Mouse (Mus musculus) frontal cortex, postnatal 36 days (tissue): Measurements from ENCODE around the gene Tpd52l2.
"Not testable (repeated sequence)": the region's sequence is repeated elsewhere in the genome, so short reads cannot be mapped to it uniquely, and the experiment has no call there.

Source experiments
- DNase-seq, 2 experiments: peaks; one replicate each; pipeline ENCODE4 v3.0.0; 2022; ENCODE audit warnings: low spot score in 2 of 2

Gene Tpd52l2

DNA sequence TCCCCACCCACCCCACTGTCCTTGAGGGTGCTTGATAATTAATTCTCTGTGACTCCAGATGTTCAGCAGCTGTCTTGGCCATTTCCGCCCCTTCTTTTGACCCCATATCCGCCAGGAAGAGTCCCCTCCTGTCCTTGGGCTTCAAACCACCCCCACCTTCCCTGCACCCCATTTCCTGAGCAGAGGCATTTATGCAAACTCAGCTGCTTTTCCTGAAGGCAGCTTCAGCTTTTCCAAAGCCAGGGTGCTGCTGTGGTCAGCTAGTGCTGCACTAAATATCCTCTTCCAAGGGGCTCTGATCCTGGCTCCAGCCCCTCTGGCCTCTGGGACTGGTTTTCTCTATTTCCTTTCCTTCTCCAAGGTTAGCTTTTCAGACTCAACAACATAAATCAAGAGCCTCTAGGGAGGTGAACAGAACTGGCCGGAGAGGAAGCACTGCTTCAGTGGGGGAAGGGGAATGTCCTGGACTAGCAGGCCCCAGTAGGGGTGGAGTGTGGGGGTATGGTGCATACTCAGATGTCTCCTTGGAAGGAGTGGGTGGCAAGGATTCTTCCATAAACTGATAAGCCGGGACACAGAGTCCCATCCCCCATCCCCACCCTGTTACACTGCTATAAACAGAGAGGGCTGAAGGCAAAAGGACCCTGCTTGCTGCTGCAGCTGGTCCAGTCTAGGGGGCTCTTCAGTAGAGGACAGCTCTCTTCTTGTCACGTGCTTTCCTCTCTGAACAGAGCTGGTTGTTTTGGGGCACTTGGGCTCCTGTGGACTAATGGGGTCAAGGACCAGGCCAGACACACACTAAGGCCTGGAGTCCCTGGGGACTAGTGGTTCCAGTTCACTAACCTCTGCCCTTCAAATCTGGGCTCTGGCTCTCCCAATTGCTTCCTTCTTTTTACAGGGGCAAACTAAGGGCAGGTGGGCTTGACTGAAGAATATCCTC, 9.3 kb upstream of the Tpd52l2 start:
- DNase-seq: no peak

DNA sequence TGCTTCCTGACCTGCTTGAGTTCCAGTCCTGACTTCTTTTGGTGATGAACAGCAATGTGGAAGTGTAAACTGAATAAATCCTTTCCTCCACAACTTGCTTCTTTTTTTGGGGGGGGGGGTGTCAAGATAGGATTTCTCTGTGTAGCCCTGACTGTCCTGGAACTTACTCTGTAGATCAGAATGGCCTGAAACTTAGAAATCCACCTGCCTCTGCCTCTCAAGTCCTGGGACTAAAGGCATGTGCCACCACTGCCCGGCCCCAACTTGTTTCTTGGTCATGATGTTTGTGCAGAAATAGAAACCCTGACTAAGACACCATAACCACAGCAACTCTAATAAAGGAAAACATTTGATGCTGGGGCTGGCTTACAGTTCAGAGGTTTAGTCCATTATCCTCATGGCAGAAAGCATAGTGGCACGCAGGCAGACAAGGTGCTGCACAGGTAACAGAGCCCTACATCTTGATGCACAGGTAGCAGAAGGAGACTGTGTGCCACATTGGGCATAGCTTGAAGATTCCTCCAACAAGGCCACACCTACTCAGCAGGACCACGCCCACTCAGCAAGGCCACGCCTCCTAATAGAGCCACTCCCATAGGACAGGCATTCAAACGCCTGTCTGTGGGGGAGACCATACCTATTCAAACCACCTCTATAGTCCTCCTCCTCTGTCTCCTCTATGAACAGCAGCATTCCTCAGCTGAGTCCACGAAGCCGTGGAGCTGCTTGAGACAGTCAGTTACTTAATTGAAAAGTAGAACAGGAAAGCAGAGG, 5.3 kb upstream of the Tpd52l2 start:
- no peak for DNase-seq

DNA sequence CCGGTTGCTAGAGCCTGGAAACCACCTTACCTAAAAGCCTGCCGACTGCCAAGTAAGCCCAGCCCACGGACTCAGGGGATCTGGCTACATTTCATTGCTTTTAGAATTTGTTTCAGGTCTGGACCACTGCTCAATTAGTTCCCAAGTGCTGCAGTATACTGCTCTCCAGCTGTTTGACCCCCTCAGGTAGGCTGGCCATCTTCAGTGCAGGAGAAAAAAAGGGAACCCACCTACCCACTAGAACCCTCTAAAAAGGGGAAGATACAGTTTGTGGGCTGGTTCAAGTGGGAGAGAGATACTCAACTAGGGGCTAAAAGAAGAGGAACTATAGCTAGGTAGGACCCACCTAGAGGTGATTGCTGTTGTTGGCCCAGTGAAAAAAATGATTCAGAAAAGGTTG, 4.7 kb upstream of the Tpd52l2 start:
- DNase-seq: no peak

DNA sequence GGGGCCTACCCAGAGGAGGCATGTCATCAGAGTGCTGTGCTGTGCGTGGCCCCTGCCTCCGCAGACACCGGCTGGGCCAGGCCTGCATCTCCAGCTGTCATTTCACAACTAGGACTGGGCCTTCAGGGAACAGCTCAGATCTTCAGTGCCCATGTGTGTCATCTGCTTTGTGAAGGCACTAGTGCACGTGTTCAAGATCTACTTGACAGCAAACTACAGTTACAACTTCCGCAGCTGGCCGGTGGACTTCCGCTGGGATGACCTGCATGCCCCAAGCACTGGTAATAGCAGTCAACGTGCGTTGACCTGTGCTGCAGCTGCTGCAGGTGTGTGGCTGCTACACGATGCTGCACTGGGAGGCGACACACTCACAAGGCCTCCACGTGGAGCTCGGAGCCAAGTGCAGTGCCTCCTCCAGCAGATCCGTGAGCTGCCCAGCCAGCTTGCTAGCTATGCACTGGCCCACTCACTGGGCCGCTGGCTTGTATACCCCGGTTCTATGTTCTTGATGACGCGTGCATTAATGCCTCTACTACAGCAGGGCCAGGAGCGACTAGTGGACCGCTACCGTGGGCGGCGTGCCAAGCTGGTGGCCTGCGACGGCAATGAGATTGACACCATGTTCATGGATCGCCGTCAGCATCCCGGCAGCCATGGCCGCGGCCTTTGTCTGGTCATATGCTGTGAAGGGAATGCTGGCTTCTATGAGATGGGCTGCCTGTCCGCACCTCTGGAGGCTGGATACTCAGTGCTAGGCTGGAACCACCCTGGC, 3.6 kb upstream of the Tpd52l2 start, which contains the start of gene Abhd16b:
Abhd16b (plus strand) TSS at position 51 of the 772 bp plus-strand sequence.
- DNase-seq: no peak

DNA sequence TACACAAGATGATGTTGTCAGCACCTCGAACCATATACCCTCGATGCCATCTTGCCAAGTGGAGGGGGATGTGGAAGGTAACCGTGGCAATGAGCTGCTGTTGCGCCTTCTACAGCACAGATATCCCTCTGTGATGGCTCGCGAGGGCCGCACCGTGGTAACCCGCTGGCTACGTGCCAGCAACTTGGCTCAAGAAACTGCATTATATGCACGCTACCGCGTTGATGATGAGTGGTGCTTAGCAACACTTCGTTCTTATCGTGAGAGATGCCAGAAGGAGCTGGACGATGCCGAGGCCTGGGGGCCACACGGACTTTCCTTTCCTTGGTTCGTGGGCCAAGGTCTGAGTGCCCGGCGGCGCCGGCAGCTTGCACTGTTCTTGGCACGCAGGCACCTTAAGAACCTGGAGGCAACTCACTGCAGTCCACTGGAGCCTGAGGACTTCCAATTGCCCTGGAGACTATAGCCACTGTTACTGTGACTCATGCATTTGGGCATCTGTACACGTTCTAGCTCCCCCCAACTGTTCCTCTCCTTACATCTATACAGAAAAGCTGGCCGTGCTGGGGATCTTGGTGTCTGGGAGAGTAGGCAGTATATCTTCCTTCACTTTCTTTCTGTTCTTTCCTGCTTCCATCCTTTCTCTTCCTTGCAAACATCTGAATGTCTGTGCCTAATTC, 2.5 kb upstream of the Tpd52l2 start:
- DNase-seq: no peak

DNA sequence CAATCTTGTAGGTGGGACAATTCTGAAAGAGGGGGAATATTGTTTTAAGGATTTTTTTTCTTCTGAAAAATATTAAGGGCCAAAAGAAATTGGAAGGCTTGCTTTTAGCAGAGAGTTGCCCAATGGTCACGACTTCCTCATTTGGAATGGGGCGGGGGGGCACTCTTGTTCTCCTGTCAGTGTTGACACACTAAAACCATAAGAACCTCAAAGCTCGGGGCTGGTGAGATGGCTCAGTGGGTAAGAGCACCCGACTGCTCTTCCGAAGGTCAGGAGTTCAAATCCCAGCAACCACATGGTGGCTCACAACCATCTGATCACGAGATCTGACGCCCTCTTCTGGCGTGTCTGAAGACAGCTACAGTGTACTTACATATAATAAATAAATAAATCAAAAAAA, 1.1 kb upstream of the Tpd52l2 start:
- not testable (repeated sequence) for DNase-seq

DNA sequence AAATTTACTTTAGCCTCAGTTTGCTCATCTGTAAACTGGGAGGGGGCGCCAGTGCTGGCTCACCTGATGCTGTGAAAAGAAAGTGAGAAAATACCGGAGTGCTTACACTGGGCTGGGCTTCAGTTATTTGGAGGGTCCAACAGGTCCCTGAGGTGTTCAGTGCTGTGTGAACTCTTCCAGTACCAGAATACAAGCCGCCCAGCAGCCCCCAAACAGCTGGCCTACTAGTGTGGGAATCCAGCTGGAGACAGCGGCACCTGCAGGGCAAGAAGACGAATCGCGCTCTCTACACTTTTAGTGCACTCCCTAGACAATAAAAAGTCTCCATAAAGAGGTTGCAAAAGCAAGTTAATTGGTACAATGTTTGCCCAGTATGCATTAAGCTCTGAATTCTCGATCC, 661 bp upstream of the Tpd52l2 start:
- DNase-seq: peak; percentile 38 to 40

DNA sequence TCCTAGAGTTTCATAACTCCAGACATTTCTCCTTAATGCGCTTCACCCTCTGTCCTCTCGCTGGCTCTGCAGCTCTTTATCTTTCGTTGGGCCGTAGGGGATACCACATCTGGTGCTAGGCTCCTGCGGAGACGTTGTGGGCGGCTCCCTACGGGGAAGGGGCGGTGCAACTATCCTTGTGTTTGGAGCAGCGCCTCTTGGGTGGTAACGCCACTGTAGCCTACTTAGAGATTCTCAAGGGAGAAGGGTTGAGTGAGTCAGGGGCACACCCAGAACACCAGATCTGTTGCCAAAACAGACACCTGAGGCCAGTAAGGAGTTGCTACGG, 570 bp downstream of the Tpd52l2 start:
- peak; percentile 37 to 46 for DNase-seq

DNA sequence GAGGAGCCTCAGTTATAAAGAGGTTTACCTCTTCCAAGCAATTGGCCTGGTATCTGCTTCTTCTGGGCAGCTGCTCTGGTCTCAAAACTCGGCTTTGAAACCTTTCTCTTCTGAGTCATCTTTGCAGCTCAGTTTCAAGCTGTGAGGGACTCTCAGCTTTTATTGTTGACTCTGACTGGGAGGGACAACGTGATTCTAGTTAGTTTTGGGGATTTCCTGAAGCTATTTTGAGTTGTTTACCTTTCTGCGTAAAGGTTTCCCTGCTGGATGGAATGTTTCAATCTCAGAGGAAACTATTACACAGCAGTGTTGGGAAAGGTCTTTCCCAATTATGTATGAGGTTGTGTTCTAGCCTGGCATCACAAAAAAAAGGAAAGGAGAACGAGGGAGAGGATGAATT, 1.7 kb downstream of the Tpd52l2 start:
- DNase-seq: no peak

DNA sequence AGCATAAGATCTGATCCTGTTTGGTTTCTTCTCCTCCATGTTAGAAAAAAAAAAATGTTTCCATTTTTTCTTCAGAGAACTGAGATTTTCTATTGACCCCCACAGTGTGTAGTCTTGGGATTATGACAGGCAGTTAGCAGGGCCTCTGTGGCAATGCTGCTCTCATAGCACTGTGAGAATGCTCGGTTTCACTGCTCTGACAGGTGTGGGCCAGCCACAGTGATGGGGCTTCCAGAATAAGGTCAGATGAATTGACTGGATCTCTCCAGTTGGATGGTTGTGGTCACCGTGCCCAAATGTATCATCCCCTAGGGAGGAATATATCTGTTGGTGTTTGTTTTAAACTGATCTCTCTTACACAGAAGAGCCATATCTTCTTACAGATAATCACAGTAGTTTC, 12.2 kb downstream of the Tpd52l2 start:
- no peak for DNase-seq

DNA sequence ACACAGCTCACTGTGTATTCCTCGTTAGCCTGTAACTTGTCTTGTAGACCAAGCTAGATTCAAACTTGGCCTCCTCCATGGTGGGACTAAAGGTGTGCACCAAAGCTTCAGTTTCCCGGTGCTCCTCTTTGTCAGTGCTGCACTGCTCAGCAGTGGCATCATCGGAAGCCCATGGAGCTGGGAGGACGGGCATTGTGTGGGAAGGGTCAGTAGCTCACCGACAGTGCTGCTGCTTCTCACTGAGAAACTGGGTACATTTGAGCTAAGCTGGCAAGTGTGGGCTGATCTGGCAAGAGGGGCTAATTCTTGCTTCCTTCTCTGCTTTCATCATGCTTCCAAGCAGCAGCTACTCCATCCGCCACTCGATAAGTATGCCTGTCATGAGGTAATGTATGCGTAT, 14.3 kb downstream of the Tpd52l2 start:
- DNase-seq: no peak

DNA sequence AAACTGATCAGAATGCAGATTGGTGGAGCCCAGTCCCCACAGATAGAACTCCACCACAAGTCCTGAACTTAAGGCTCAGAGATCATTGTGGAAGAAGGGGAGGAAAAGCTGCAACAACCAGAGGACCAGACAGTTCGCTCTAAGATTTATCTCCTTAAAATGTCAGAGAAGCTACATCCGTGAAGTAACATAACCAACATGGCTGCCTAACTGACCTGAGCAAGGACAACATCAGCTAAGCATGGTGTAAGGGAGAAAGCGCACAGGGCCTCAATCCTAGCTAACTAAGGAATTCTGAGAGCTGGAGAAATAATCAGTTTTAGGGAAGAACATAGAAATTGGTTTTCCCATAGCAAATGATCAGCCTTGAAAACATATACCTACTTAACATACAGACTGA, 22.3 kb downstream of the Tpd52l2 start:
- no peak for DNase-seq

DNA sequence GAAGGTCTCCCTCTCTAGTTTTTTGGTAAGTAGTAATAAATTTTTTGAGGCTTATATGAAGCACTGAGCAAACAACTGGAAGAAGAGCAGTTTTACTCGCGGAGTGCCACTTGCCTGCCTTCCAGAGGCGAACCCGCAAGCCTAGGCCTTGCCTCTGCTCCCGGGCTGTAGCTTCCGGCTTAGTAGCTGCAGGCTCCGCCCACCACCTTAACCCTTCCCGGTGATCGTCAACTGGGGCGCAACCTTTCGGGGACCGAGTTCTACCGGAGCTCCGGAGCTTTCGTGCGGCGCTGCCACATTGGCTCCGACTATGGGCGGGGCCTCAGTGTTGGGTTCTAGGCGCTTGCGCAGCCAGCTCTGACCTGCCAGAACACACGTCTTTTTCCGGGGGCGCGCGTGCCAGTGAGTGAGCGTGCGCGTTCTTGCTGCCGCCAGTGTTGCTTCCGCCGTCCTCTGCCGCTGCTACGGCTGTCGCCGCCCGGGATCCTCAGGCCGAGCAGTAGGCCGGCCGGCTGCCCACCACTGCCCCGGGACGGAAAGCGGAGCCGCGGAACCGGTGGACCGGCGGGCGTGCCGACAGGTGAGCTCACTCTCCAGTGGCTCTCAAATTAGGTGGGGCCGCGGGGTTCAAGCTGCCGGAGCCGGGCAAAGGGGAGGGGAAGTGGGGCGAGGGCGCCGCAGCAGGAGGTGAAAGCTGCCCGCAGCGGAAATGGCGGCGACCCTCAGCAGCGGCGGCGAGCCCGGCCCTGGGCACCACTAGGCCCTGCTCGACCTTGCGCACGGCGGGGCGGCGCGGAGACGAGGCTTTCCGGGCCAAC, 23.4 kb downstream of the Tpd52l2 start, which contains the start of gene Dnajc5:
Dnajc5 (plus strand) TSS at position 368 of the 818 bp plus-strand sequence.
- peak; percentile 97 to 99 for DNase-seq

DNA sequence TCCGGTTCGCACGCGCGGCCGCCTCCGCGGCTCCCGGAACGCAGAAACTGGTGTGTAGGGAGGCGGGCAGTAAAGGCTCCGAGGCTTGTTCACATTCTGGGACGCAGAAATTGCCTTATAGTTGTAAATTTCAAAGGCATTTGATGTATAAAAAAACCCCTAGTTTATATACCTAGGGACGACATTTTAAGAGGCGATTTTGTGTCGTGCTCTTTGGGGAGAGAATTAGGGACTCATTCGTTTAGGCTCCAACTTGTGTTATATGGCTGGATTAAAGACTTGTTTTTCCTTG, 23.9 kb downstream of the Tpd52l2 start:
- DNase-seq: no peak

DNA sequence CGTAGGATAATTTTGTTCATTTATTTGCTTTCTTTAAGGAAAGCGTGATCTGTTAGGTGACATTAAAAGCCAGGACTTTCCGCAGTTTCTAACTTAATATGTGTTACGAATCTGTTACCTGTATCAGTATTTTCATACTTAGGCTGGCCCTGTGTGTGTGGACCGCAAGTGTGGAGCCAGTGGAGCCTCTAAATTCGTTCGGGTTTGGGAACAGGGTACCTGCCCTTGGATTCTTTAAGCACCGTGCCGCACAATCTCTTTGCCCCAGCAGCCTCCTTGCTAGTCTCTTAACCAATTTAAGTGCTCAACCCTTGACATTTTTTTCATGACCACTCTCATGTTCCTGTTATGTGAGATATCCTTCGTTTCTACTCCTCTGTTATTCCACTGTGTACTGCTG, 24.5 kb downstream of the Tpd52l2 start:
- DNase-seq: no peak

DNA sequence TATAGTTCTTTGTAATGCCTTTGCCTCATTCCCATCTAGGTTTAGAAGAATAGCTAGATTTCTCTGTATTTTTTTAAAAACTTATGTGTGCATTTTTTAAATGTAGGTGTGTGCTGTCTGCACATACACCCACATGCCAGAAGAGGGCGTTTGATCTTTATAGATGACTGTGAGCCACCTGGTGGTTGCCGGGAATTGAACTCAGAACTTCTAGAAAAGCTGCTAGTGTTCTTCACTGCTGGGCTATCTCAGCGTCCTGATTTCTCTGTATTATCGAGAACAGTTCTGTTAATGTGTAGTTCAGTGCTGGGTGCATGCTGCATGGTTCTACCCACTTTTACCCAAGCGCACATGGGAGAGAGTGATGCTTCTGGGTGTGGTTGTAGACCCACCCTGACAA, 25.9 kb downstream of the Tpd52l2 start:
- peak in 1 of 2 experiments; percentile 16 for DNase-seq

DNA sequence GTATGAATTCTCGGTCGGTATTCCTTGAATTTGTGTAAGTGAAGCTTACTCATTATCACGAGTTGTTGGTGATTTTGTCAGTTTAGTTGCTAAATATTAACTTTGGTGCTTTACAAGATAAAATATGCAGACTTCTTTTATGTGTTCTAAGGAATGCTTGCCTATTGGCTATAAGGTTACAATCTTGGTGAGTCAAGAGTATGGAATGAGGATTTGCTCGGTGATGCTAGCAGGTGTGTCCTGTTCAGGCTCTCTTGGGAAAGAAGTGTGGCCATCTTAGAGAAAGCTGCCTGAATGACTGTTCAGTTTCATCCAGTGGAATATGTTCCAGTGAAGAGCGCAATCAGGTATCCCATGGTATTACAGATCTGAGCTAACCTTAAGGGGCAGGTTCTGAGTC, 28.6 kb downstream of the Tpd52l2 start:
- DNase-seq: no peak

DNA sequence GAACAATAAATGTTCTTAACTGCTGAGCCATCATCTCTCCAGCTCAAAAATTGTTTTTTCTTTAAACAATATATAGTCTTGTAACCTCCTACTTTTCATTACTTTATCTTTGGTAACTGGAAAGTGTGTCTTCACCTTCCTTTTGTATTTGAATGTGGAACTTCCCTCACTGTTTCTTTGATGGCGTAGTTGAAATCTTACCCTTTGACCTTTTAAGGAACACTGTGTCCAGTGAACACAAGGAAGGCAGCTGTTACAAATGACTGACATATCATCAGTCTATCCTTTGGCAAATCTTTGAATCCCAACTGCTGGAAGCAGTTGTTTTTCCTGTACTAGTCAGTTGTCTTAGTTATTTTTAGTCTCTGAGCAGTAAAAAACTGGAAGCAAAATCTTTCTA, 32.1 kb downstream of the Tpd52l2 start:
- DNase-seq: no peak

DNA sequence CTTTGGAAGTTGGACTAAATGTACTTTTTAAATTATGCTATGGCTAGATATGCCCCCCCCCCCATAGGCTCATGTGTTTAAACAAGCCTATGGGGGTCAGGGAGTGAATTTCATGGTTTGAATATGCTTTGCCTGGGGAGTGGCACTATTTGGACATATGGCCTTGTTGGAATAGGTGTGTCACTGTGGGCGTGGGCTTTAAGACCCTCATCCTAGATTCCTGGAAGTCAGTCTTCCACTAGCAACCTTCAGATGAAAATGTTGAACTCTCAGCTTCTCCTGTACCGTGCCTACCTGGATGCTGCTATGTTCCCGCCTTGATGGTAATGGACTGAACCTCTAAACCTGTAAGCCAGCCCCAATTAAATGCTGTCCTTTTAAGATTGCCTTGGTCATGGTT, 35.6 kb downstream of the Tpd52l2 start:
- no peak for DNase-seq

DNA sequence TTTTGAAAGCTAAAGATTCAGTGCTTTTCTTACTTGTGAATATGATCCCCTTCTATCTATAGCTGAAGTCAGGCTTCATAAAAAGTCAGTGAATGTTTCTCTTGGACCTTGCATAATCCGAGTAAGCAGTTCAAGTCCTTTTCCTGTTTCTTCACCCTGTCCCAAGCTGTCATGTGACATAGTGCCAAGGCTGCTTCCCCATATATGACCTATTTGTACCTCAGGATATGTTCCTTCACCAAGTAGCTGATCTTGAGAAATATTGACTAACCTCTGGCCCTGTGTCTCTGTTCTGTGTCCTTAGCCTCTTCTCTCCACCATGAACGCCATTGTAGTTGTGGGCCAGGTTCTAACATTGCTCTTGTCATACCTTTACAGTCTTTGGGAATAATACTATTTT, 39.5 kb downstream of the Tpd52l2 start:
- no peak for DNase-seq
